Mouse (Mus musculus) forebrain, embryonic 15.5 days (tissue): ENCODE results near the gene Sema4d. TPM values are rescaled to one million over a fixed set of nuclear protein-coding genes. Genes with fewer than 3 reads are reported as not detected.

Experiments used
- ATAC-seq: fragments of 200-750 bp; cut with Nextera tagmentation; replicated peaks from 2 replicates; pipeline ENCODE4 v1.8.0; 2017; ENCODE audit warnings: mild to moderate bottlenecking, moderate TSS enrichment, moderate library complexity
- H3K27ac ChIP-seq: fragments of 300-500 bp; sonication (generic); replicated peaks from 2 replicates; pipeline ENCODE4 v1.5.1; 2015; ENCODE audit warnings: mild to moderate bottlenecking, inconsistent platforms
- H3K27me3 ChIP-seq: fragments of 300-500 bp; sonication (generic); 2 replicates; pipeline ENCODE4 v1.6.1; 2015; ENCODE audit warnings: inconsistent platforms
- H3K36me3 ChIP-seq: fragments of 300-500 bp; sonication (generic); 2 replicates; pipeline ENCODE4 v1.6.1; 2015; ENCODE audit warnings: mild to moderate bottlenecking, inconsistent platforms
- H3K4me1 ChIP-seq: fragments of 300-500 bp; sonication (generic); 2 replicates; pipeline ENCODE4 v1.6.1; 2015; ENCODE audit warnings: inconsistent platforms
- H3K4me2 ChIP-seq: fragments of 300-500 bp; sonication (generic); replicated peaks from 2 replicates; pipeline ENCODE4 v1.6.1; 2015; ENCODE audit warnings: mild to moderate bottlenecking, inconsistent platforms
- H3K4me3 ChIP-seq: fragments of 300-500 bp; sonication (generic); 2 replicates; pipeline ENCODE4 v1.5.1; 2015; ENCODE audit warnings: mild to moderate bottlenecking, inconsistent platforms
- H3K9ac ChIP-seq: fragments of 300-500 bp; sonication (generic); replicated peaks from 2 replicates; pipeline ENCODE4 v1.6.1; 2015; ENCODE audit warnings: mild to moderate bottlenecking, inconsistent platforms
- H3K9me3 ChIP-seq: fragments of 300-500 bp; sonication (generic); 2 replicates; pipeline ENCODE4 v1.6.1; 2016; ENCODE audit warnings: inconsistent platforms
- WGBS: fragments of 180-500 bp; shearing (Covaris S2); methylation state at CpG from one replicate; pipeline ENCODE4 v1.1.7; 2015; ENCODE audit warnings: mixed read lengths; 5-methylcytosine and 5-hydroxymethylcytosine counted together
- polyA plus RNA-seq: library from polyadenylated mRNA; unstranded; fragments of >200 nt; fragmentation: Nextera tagmentation; extraction: Ambion mirVana; gene quantifications from 2 replicates; pipeline ENCODE4 v1.2.1, GENCODE M21; 2015

Sema4d gene
- polyA plus RNA-seq, 1 experiment from 2014 or later = 20.7 TPM

DNA sequence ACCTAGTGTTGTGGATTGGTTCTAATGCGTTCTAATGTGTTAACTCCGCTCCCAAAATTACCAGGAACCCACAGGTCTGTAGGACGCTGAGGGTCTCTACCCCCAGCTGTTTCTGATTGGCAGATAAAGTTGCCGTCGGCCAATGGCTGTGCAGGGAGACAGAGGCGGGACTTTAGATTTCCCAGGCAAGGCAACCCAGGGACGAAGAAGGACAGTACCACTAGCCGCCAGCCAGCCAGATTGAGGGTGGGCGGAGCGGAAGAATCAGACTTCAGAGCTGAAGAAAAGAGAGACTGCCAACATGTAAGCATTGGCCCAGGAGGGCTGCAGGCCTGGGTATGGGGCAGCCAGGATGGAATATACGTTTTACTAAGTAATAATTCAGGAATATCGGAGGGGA lies 14.6 kb upstream of the Sema4d start:
- H3K27ac ChIP-seq = no peak overlapping the region
- ATAC-seq = 0 out of 2 replicates have a peak, but pooled peaks have one; percentile 36
- peaks cover 22% of the 10 kb centered on the region for H3K4me1 ChIP-seq
- no peak overlapping the region for H3K4me2 ChIP-seq
- no peaks in the 10 kb centered on the region for H3K36me3 ChIP-seq
- H3K4me3 ChIP-seq = no peak overlapping the region
- no peaks in the 10 kb centered on the region for H3K9me3 ChIP-seq
- WGBS = 30% methylated on average over 12 of the region's 12 CpGs
- no peak overlapping the region for H3K9ac ChIP-seq
- H3K27me3 ChIP-seq = no peaks in the 10 kb centered on the region

DNA sequence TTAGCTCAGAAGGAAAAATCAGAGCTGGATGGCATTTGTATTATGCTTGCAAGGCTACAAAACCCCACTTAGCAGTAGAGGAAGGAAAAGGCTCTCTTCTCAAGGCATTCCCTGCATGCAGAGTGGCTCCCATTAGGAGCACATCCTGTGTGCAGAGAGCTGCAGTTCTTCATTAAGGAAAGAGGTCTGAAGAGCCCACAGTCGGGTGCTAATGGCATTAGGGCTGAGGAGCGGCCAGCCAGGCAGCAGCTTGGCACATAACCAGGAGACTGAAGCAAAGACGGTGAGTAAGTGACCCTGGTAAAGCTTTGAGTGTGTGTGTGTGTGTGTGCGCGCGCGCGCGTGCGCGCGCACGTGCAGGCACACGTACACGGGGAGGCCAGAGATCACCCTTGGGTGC lies 12.7 kb upstream of the Sema4d start:
- Histone ChIP-seq H3K4me1 (peaks cover 22% of the 10 kb centered on the region), H3K9ac (no peak overlapping the region), H3K27ac (peak overlapping the region; percentile 88), H3K4me3 (no peak overlapping the region), H3K4me2 (no peak overlapping the region), H3K9me3 (no peaks in the 10 kb centered on the region), H3K36me3 (no peaks in the 10 kb centered on the region), H3K27me3 (no peaks in the 10 kb centered on the region)
- ATAC-seq = no peak
- WGBS = 75% methylated on average over 15 of the region's 15 CpGs

DNA sequence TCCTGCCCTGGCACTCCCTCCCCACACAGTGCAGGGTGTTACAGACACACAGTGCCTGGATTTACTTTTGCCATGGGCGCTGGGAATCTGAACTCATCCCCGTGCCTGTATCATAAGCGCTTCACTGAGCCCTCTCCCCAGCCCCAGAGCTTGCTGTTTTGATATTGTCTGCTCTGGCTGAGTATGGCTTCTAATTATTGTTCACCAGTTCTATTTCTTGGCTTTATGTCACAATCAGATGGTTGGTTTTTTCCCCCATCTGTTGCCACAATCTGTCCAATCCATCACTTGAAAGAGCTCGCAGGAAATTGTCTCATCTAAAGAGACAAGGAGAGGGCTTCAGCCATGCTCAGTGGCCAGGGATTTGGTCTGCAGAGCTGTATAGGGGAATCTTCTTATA lies 12.1 kb upstream of the Sema4d start:
- Histone ChIP-seq H3K9me3 (no peaks in the 10 kb centered on the region), H3K27me3 (no peaks in the 10 kb centered on the region), H3K4me1 (peaks cover 27% of the 10 kb centered on the region), H3K27ac (peak overlapping the region; percentile 88), H3K4me3 (no peak overlapping the region), H3K9ac (no peak overlapping the region), H3K4me2 (no peak overlapping the region), H3K36me3 (no peaks in the 10 kb centered on the region)
- ATAC-seq = peak; percentile 69
- WGBS = 46% methylated on average over 4 of the region's 4 CpGs

DNA sequence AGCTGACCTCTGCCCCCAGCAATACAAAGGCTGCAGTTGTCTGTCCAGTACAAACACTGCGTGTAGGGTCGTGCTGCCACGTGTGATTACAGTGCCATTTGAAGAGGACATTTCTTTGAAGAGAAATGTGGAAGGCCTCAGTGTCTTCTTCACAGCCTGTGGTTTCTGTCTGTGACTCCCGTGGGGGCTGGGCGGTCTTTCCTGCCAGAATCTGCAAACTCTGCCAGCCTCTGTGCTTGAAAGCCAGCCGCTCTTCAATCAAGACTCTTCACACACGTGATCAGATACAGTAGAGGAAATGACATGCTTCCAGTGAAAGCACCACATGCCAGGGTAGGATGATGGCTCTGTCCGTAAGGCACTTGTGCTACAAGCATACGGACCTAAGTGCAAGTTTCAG lies 7.4 kb upstream of the Sema4d start:
- 61% methylated on average over 9 of the region's 9 CpGs for WGBS
- Histone ChIP-seq H3K27me3 (no peaks in the 10 kb centered on the region), H3K27ac (peak overlapping the region; percentile 75), H3K36me3 (no peaks in the 10 kb centered on the region), H3K4me1 (peaks cover 26% of the 10 kb centered on the region), H3K4me2 (no peak overlapping the region), H3K9me3 (no peaks in the 10 kb centered on the region), H3K9ac (no peak overlapping the region), H3K4me3 (no peak overlapping the region)
- ATAC-seq = peak; percentile 53

DNA sequence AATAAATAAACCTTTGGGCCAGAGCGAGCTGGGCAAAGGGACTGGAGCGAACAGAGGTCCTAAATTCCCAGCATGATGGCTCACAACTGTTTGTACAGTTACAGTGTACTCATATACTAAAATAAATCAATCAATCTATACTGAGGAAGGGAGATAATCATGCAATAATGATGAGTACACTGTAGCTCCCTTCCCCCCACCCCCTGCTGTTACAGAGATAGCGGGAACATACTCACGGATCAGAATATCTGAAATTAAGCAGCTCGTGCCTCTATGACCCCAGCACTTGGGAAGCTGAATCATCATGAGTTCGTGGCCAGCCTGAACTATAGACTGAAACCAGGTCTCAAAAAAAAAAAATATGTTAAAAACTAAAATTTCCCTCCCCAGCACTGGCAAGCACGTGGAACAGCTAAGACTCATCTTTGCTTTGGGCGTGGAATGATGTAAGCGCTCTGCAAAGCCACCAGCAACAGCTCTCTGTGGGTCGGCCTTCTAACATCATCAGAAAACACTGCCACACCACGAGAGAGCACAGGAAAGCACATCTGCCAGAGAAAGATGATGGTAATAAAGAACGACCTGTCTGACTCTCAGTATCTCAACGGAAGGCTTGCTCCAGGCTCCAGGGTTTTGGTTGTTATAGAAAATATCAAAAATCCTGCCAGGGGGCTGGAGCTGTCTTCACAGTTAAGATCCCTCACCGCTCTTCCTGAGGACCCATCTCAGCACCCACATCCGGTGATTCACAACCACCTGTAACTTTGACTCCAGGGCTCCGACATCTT lies 6.4 kb upstream of the Sema4d start:
- Histone ChIP-seq H3K4me2 (no peak overlapping the region), H3K36me3 (no peaks in the 10 kb centered on the region), H3K27ac (peak overlapping the region; percentile 75), H3K27me3 (no peaks in the 10 kb centered on the region), H3K9ac (no peak overlapping the region), H3K9me3 (no peaks in the 10 kb centered on the region), H3K4me3 (no peak overlapping the region), H3K4me1 (peaks cover 16% of the 10 kb centered on the region)
- no peak for ATAC-seq
- WGBS = 86% methylated on average over 16 of the region's 16 CpGs

DNA sequence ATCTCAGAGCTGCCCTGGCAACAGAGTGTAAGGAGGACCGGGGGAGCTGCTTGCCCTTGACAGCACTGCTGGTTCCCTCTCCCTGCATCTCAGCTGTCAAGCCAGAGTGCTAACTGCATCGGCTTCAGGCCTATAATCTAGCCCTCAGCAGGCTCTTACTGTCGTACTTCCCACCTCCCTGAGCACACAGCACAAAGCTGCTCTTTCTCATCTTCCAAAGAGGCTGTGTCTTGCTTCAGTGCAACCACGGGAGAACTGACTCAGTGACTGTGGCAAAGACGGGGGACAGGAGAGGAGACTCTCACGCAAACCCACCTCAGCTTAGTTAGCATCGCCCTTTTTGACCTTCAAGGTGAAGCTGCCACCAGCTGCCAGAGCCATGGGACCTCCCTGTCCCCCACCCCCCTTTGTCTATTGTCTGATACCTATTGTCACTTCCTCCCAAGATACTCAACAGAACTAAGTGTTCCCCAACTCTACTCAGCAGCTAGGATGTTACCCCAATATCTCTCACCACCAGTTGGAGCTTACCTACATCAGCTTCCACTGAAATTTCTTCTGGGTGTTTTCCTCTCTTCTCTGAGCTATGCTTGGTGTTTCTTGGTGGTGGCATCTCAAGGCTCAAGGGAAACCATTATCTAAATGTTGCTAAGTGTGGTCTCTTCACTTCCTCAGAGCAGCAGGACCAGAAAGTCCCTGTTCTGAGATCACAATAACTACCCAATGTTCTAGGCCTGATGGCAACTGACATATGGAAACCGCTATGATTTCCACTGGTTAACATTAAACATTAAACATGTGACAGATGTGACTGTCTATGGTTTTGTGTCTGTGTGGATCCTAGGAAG lies 4.6 kb upstream of the Sema4d start:
- no peak for ATAC-seq
- no peak overlapping the region for H3K4me2 ChIP-seq
- H3K27ac ChIP-seq = peak overlapping the region; percentile 6; the same call in 1 of the 2 replicates
- no peak overlapping the region for H3K9ac ChIP-seq
- WGBS = 64% methylated on average over 8 of the region's 8 CpGs
- H3K36me3 ChIP-seq = no peaks in the 10 kb centered on the region
- H3K4me1 ChIP-seq = peaks cover 15% of the 10 kb centered on the region; the same call in 1 of the 2 replicates
- no peaks in the 10 kb centered on the region for H3K9me3 ChIP-seq
- no peaks in the 10 kb centered on the region for H3K27me3 ChIP-seq
- H3K4me3 ChIP-seq = no peak overlapping the region

DNA sequence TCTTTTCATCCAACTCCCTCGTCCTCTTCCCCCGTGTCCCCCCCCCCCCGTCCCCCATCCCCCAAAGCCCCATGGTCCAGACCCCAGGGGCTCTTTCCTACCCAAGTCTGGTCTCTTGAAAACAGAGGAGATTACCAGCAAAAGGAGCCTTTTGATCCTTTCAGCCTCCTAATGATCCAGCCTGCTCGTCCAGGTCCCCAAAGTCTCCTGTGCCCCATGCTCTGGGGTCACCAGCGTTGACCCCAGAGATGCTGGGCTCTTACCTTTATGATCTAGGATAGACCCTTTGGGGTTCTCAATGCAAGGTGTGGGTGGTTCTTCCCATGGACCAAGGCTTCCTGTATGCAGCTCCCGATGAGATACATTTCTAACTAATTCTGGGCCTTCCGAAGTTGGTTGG lies 401 bp upstream of the Sema4d start:
- Histone ChIP-seq H3K27me3 (no peaks in the 10 kb centered on the region), H3K4me2 (peak overlapping the region; percentile 96), H3K4me1 (peaks cover 41% of the 10 kb centered on the region), H3K9ac (no peak overlapping the region), H3K4me3 (peak overlapping the region; percentile 95), H3K27ac (no peak overlapping the region), H3K9me3 (no peaks in the 10 kb centered on the region), H3K36me3 (no peaks in the 10 kb centered on the region)
- ATAC-seq = 0 out of 2 replicates have a peak, but pooled peaks have one; percentile 1
- WGBS = 26% methylated on average over 6 of the region's 7 CpGs

DNA sequence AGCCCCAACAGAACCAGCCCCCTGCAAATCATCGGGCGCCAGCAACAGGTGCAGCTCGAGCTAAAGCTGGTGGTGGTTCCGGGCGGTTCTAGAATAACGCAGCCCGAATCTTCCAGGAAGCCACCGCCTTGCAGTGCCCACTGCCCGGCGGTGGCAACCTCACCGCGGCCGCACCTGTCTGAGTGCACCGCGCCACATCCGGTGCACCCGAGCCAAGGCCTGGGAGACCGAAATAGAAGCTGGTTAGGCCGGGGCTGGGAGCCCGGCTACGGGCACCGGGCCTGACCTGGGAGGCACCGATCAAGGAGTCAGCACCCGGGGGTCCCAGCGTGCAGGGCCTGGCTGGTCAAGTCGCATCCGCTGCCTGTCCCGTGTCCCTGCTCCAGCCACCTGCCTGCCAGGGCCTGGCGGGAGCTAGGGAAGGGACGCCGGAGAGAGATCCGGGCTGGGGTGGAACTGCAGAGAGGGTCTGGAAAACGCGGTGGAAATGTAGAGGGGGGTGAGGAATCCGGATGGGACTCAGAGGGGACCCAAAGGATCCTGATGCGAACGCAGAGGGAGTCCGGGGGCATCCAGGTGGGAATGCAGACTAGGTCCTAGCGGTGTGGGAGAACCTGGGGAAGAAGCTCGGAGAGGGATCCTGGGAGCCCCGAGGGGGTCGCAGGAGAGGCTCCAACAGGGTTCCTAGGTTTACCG lies 670 bp downstream of the Sema4d start:
- ATAC-seq = peak; percentile 42
- 1% methylated on average over 43 of the region's 43 CpGs for WGBS

DNA sequence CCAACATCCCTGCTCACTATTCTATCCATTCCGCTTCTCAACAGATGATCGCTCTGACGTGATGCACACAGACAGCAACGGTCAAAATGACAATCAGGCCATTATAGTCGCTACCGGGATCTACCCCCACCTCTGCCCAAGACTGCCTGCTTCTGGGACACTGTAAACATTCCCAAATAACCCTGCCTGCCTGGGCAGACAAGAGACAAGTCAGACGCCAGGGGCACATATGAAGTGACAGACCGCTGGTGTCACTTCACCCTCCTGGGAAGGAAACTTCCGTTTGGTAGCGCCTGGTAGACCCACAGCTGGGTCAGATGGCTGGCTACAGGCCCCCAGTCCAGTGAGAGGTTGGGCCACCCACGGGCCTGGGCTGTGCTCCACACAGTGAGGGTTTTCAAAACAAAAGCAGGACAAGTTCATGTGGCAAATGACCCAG lies 1.4 kb downstream of the Sema4d start:
- 0 out of 2 replicates have a peak, but pooled peaks have one; percentile 20 for ATAC-seq
- Histone ChIP-seq H3K4me1 (peaks cover 38% of the 10 kb centered on the region), H3K9me3 (no peaks in the 10 kb centered on the region), H3K9ac (peak overlapping the region; percentile 92), H3K27ac (no peak overlapping the region), H3K36me3 (no peaks in the 10 kb centered on the region), H3K4me3 (peak overlapping the region; percentile 95), H3K4me2 (peak overlapping the region; percentile 96), H3K27me3 (no peaks in the 10 kb centered on the region)
- 30% methylated on average over 11 of the region's 11 CpGs for WGBS

More for the DNA sequence above, 670 bp downstream of the Sema4d start:
- H3K9ac ChIP-seq = peak overlapping the region; percentile 92
- H3K4me2 ChIP-seq = peak overlapping the region; percentile 96
- no peaks in the 10 kb centered on the region for H3K27me3 ChIP-seq
- H3K9me3 ChIP-seq = no peaks in the 10 kb centered on the region
- H3K4me1 ChIP-seq = peaks cover 39% of the 10 kb centered on the region
- peak overlapping the region; percentile 95 for H3K4me3 ChIP-seq
- no peaks in the 10 kb centered on the region for H3K36me3 ChIP-seq
- peak overlapping the region; percentile 74 for H3K27ac ChIP-seq

DNA sequence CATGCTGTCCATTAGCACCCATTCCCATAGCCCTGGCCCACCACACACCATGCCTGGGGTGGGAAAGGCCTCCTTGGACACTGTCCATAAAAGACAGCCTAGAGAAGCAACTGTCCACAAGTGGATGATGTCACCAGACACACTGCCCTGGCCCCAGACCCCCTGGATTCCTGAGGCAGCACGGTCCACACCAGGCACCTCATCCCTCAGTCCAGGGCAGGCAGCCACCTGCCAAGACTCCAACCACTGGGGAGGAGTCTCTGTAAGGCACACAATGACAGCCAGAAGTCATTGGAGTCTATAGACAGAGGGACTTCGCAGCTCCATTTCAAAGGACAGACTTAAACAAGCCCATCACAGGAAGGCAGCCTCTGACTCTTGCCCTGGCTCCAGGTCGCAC lies 1.9 kb downstream of the Sema4d start:
- Histone ChIP-seq H3K4me1 (peaks cover 38% of the 10 kb centered on the region), H3K9me3 (no peaks in the 10 kb centered on the region), H3K4me3 (peak overlapping the region; percentile 95), H3K27me3 (no peaks in the 10 kb centered on the region), H3K27ac (no peak overlapping the region), H3K36me3 (no peaks in the 10 kb centered on the region), H3K9ac (no peak overlapping the region), H3K4me2 (peak overlapping the region; percentile 96)
- 66% methylated on average over 3 of the region's 3 CpGs for WGBS
- ATAC-seq = no peak

DNA sequence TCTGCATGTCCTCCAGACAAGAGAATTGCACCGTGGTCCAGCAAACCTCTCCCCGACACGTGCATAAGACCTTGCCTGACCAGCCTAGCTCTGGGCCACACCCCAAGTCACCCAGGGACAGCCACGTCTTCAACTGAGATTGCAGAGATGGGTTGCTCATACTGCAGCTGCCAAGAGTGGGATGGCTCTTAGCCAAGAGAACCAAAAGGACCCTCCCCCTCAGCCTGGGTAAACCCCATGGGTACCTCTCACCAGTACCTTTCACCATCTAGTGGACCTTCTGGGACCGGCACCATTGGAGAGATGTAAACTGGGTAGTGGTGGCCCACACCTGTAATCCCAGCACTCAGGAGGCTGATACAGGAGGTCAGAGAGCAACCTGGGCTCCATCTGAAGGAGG lies 2.8 kb downstream of the Sema4d start:
- H3K4me2 ChIP-seq = no peak overlapping the region
- no peaks in the 10 kb centered on the region for H3K36me3 ChIP-seq
- WGBS = 71% methylated on average over 5 of the region's 5 CpGs
- no peak overlapping the region for H3K4me3 ChIP-seq
- no peaks in the 10 kb centered on the region for H3K9me3 ChIP-seq
- peaks cover 38% of the 10 kb centered on the region for H3K4me1 ChIP-seq
- no peak for ATAC-seq
- no peaks in the 10 kb centered on the region for H3K27me3 ChIP-seq
- no peak overlapping the region for H3K27ac ChIP-seq
- H3K9ac ChIP-seq = no peak overlapping the region

DNA sequence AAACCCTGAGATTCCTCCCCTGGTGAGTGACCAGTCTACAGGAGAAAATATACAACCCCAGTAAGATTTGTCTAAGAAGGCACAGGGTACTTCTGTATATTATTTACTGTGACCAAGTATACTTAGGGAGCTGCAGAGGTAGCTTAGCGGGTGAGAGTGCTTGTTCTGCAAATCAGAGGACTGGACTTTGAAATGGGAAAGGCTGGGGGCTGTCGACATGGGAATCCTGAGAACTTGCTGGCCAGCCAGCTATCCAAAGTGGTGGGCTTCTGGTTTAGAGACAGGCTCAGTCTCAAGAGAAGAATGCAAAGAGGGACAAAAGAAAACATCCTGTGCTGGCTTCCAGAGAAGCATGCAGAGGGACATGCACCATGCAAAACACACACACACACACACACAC lies 5.7 kb downstream of the Sema4d start:
- H3K4me1 ChIP-seq = peaks cover 40% of the 10 kb centered on the region
- no peak overlapping the region for H3K27ac ChIP-seq
- WGBS = 64% methylated on average over 2 of the region's 2 CpGs
- H3K4me3 ChIP-seq = no peak overlapping the region
- no peak overlapping the region for H3K9ac ChIP-seq
- no peaks in the 10 kb centered on the region for H3K9me3 ChIP-seq
- ATAC-seq = no peak
- no peaks in the 10 kb centered on the region for H3K36me3 ChIP-seq
- H3K27me3 ChIP-seq = no peaks in the 10 kb centered on the region
- no peak overlapping the region for H3K4me2 ChIP-seq
